Mouse (Mus musculus) hindbrain, embryonic 13.5 days (tissue): ENCODE measurements at regions not wholly inside any gene's neighbourhood (a gene's known extent, or its start where the extent isn't known, plus 50 kb on each side); places are given as distances from the start of the nearest gene placed in this dataset.
A peak's percentile ranks its signal among the peaks of the same experiment; 100 is the strongest.

Experiments
- ATAC-seq: fragments of 200-750 bp; cut with Nextera tagmentation; 2 replicates; pipeline ENCODE4 v1.8.0; 2017; ENCODE audit warnings: moderate TSS enrichment; ENCODE audit not compliant: low FRiP score
- H3K27ac ChIP-seq: fragments of 300-500 bp; sonication (generic); 2 replicates; pipeline ENCODE4 v1.5.1; 2015; ENCODE audit warnings: inconsistent platforms, mild to moderate bottlenecking, moderate library complexity
- H3K27me3 ChIP-seq: fragments of 300-500 bp; sonication (generic); 2 replicates; pipeline ENCODE4 v1.6.1; 2015; ENCODE audit warnings: mild to moderate bottlenecking, inconsistent platforms
- H3K36me3 ChIP-seq: fragments of 300-500 bp; sonication (generic); 2 replicates; pipeline ENCODE4 v1.6.1; 2015; ENCODE audit warnings: mild to moderate bottlenecking, inconsistent platforms
- H3K4me1 ChIP-seq: fragments of 300-500 bp; sonication (generic); replicated peaks from 2 replicates; pipeline ENCODE4 v1.6.1; 2015; ENCODE audit warnings: inconsistent platforms
- H3K4me2 ChIP-seq: fragments of 300-500 bp; sonication (generic); 2 replicates; pipeline ENCODE4 v1.6.1; 2015; ENCODE audit warnings: inconsistent platforms, mild to moderate bottlenecking, moderate library complexity
- H3K4me3 ChIP-seq: fragments of 300-500 bp; sonication (generic); 2 replicates; pipeline ENCODE4 v1.5.1; 2015; ENCODE audit warnings: mild to moderate bottlenecking, inconsistent platforms
- H3K9ac ChIP-seq: fragments of 300-500 bp; sonication (generic); 2 replicates; pipeline ENCODE4 v1.6.1; 2015; ENCODE audit warnings: mild to moderate bottlenecking, inconsistent platforms
- H3K9me3 ChIP-seq: fragments of 300-500 bp; sonication (generic); 2 replicates; pipeline ENCODE4 v1.6.1; 2016; ENCODE audit warnings: inconsistent platforms
- WGBS: fragments of 180-500 bp; shearing (Covaris S2); methylation state at CpG from one replicate; pipeline ENCODE4 v1.1.7; 2015; 5-methylcytosine and 5-hydroxymethylcytosine counted together

DNA sequence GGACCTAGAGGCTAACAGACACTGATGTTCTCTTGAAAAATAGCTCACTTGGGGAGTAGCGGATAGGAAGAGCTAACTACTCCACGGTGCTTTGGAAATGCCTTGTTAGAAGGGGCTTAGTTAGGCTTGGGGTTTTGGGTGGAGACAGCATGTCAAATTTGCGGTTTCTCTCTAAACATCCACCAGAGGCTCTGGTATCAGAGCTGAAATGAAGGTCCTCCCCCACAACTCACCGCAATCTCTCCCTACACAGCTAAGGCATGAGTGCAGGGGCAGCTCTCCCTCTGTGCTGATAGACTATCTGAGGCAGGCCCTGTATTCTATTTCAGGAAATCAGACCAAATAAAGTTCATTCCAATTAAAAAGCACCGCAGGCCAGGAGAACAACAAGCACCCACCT lies 259.1 kb upstream of the Prok2 start:
- Histone ChIP-seq H3K27me3 (peaks cover 69% of the 10 kb centered on the region), H3K4me2 (no peak overlapping the region), H3K9me3 (no peaks in the 10 kb centered on the region), H3K4me3 (no peak overlapping the region), H3K4me1 (peaks cover 14% of the 10 kb centered on the region), H3K36me3 (no peaks in the 10 kb centered on the region), H3K27ac (no peak overlapping the region), H3K9ac (0 out of 2 replicates have a peak overlapping the region, but pooled peaks have one; percentile 19)
- ATAC-seq = no peak
- 49% methylated on average over 5 of the region's 5 CpGs for WGBS

DNA sequence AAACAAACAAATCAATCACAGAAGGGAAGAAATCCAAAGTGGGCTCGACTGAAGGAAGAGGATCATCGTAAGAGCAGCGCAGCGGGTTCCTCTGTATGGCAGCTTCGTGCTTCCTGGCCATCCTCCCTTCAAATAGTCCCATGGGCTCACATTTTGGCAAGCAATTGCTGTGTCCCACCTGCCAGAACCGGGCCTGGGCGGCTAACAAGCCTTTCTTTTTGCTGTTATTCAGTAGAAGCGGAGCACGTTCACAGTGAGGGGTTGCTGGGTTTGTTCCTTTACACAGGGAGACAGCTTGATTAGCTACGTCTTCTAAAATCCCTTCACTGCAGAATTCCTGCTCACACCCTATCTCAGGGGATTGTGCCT lies 258.6 kb upstream of the Prok2 start:
- 0 out of 2 replicates have a peak overlapping the region, but pooled peaks have one; percentile 8 for H3K27ac ChIP-seq
- peak overlapping the region; percentile 19; the same call in 1 of the 2 replicates for H3K9ac ChIP-seq
- ATAC-seq = no peak
- no peak overlapping the region for H3K4me3 ChIP-seq
- no peak overlapping the region for H3K4me2 ChIP-seq
- peaks cover 69% of the 10 kb centered on the region for H3K27me3 ChIP-seq
- H3K36me3 ChIP-seq = no peaks in the 10 kb centered on the region
- no peaks in the 10 kb centered on the region for H3K9me3 ChIP-seq
- H3K4me1 ChIP-seq = peaks cover 14% of the 10 kb centered on the region
- 17% methylated on average over 10 of the region's 10 CpGs for WGBS

DNA sequence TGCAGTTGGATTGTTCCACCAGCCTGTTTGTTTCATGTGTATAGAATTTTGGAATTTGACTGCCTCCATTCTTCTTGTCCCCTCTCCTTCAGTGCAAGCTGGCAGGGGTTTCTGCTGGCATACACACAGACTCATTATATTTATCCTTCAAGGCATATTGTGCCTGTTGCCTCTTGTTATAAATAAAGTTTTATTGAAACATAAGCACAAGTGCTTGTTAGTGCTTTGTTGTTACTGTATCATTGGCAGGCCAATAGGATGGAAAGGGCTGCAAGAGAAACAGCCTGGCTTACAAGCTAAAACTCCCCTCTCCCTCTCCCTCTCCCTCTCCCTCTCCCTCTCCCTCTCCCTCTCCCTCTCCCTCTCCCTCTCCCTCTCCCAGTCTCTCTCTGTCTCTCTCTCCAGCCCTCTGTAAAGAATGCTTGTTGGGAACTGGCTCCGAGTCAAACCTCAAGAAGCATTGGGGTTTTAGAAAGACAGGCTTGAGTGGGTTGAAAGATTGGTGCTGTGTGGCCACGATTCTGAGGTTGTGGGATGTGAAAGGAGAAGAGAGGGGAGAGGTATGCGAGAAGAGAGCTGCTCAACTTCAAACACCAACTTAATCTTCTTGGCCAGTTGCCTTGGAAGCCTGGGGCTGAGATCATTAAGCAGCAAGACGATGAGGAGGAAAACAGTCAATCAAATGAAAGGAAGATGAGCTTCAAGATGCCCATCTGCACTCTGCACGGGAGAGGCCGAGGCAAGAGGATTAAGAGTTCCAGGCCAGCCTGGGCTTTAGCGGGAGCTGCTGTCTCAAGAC lies 258.1 kb upstream of the Prok2 start:
- Histone ChIP-seq H3K36me3 (no peaks in the 10 kb centered on the region), H3K27me3 (peaks cover 69% of the 10 kb centered on the region), H3K9me3 (no peaks in the 10 kb centered on the region), H3K27ac (no peak overlapping the region), H3K4me3 (no peak overlapping the region), H3K4me1 (peaks cover 20% of the 10 kb centered on the region), H3K4me2 (no peak overlapping the region), H3K9ac (peak overlapping the region; percentile 19; the same call in 1 of the 2 replicates)
- 23% methylated on average over 7 of the region's 7 CpGs for WGBS
- no peak for ATAC-seq

GRCm38 (mm10) chr6:99979614-99980013 lies 253.4 kb upstream of the Prok2 start:
- ATAC-seq = no peak
- peaks cover 41% of the 10 kb centered on the region for H3K27me3 ChIP-seq
- no peak overlapping the region for H3K4me2 ChIP-seq
- no peaks in the 10 kb centered on the region for H3K36me3 ChIP-seq
- no peaks in the 10 kb centered on the region for H3K9me3 ChIP-seq
- H3K27ac ChIP-seq = no peak overlapping the region
- 40% methylated on average over 5 of the region's 5 CpGs for WGBS
- no peak overlapping the region for H3K9ac ChIP-seq
- no peak overlapping the region for H3K4me3 ChIP-seq
- peaks cover 8% of the 10 kb centered on the region for H3K4me1 ChIP-seq

- WGBS = 71% methylated on average over 6 of the region's 6 CpGs
These were observed 252.1 kb upstream of the Prok2 start for GRCm38 (mm10) chr6:99978164-99978746.

DNA sequence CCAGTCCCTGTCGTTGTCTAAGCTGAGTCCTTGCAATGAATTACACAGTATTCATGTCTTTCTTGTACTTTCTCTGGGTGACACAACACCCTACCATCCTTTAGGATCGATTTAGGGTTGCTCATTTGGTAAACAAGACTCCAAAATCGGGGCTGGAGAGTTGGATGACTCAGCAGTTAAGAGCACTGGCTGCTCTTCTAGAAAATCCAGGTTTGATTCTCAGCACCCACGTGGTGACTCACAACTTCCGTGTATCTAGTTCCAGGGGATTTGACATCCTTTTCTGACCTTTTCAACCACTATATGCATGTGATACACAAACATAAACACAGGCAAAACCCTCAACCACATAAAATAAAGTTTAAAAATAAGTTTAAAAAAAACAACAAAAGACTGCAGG lies 250.0 kb upstream of the Prok2 start:
- H3K9me3 ChIP-seq = no peaks in the 10 kb centered on the region
- 80% methylated on average over 5 of the region's 5 CpGs for WGBS
- peaks cover 28% of the 10 kb centered on the region for H3K4me1 ChIP-seq
- no peak overlapping the region for H3K27ac ChIP-seq
- no peak overlapping the region for H3K4me3 ChIP-seq
- no peak overlapping the region for H3K9ac ChIP-seq
- H3K27me3 ChIP-seq = peaks cover 12% of the 10 kb centered on the region
- no peak for ATAC-seq
- H3K4me2 ChIP-seq = no peak overlapping the region
- no peaks in the 10 kb centered on the region for H3K36me3 ChIP-seq

More at GRCm38 (mm10) chr6:99978164-99978746, 252.1 kb upstream of the Prok2 start:
- Histone ChIP-seq H3K36me3 (no peaks in the 10 kb centered on the region), H3K4me2 (no peak overlapping the region), H3K9me3 (no peaks in the 10 kb centered on the region), H3K27me3 (peaks cover 28% of the 10 kb centered on the region), H3K4me3 (no peak overlapping the region), H3K4me1 (peaks cover 12% of the 10 kb centered on the region), H3K9ac (no peak overlapping the region), H3K27ac (no peak overlapping the region)
- no peak for ATAC-seq

GRCm38 (mm10) chr6:99975486-99975885 lies 249.3 kb upstream of the Prok2 start:
- WGBS = 84% methylated on average over 7 of the region's 7 CpGs
- no peaks in the 10 kb centered on the region for H3K36me3 ChIP-seq
- no peak overlapping the region for H3K27ac ChIP-seq
- H3K4me2 ChIP-seq = no peak overlapping the region
- ATAC-seq = no peak
- H3K9me3 ChIP-seq = no peaks in the 10 kb centered on the region
- no peak overlapping the region for H3K4me3 ChIP-seq
- H3K27me3 ChIP-seq = peaks cover 6% of the 10 kb centered on the region; the same call in 1 of the 2 replicates
- H3K4me1 ChIP-seq = peaks cover 35% of the 10 kb centered on the region
- H3K9ac ChIP-seq = no peak overlapping the region

- Histone ChIP-seq H3K4me3 (no peak overlapping the region), H3K27ac (no peak overlapping the region), H3K4me1 (peaks cover 34% of the 10 kb centered on the region), H3K27me3 (peaks cover 6% of the 10 kb centered on the region; the same call in 1 of the 2 replicates), H3K9me3 (no peaks in the 10 kb centered on the region), H3K4me2 (no peak overlapping the region), H3K9ac (no peak overlapping the region), H3K36me3 (no peaks in the 10 kb centered on the region)
- 86% methylated on average over 4 of the region's 4 CpGs for WGBS
- no peak for ATAC-seq
These were observed 248.3 kb upstream of the Prok2 start for GRCm38 (mm10) chr6:99974464-99974863.

DNA sequence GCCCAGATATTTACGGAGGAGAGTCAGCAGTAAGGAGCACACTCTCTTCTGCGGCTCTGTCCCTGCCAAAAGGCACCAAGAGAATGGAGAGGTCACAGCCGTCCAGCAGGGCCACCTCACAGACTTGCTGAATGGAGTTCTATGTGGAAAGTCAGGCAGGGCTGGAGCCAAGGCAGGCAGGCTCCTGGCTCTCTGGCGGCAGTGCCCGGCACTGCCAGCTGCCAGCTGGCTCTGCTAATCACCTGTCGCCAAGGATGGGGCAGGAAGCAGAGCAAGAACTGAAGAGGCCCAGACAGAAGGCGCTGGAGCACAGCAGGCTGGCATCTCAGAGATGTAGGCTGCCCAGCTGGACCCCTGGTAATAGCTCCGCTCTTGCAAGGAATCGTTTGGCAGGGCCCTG lies 245.2 kb upstream of the Prok2 start:
- 27% methylated on average over 9 of the region's 9 CpGs for WGBS

GRCm38 (mm10) chr6:99968889-99969288 lies 242.7 kb upstream of the Prok2 start:
- peak overlapping the region; percentile 48 for H3K27ac ChIP-seq
- no peak overlapping the region for H3K4me3 ChIP-seq
- 43% methylated on average over 5 of the region's 5 CpGs for WGBS
- peak; percentile 78 for ATAC-seq
- no peak overlapping the region; the same call in 1 of the 2 replicates for H3K4me2 ChIP-seq
- H3K36me3 ChIP-seq = no peaks in the 10 kb centered on the region
- H3K9ac ChIP-seq = no peak overlapping the region
- peaks cover 49% of the 10 kb centered on the region for H3K4me1 ChIP-seq
- H3K27me3 ChIP-seq = no peaks in the 10 kb centered on the region; the same call in 1 of the 2 replicates
- H3K9me3 ChIP-seq = no peaks in the 10 kb centered on the region

More for the DNA sequence above, 245.2 kb upstream of the Prok2 start:
- H3K4me1 ChIP-seq = peaks cover 42% of the 10 kb centered on the region
- H3K4me2 ChIP-seq = no peak overlapping the region
- H3K9me3 ChIP-seq = no peaks in the 10 kb centered on the region
- H3K27me3 ChIP-seq = no peaks in the 10 kb centered on the region; the same call in 1 of the 2 replicates
- no peaks in the 10 kb centered on the region for H3K36me3 ChIP-seq
- H3K27ac ChIP-seq = peak overlapping the region; percentile 44
- H3K9ac ChIP-seq = no peak overlapping the region; the same call in 1 of the 2 replicates
- no peak overlapping the region for H3K4me3 ChIP-seq
- ATAC-seq = peak; percentile 33; the same call in 1 of the 2 replicates

DNA sequence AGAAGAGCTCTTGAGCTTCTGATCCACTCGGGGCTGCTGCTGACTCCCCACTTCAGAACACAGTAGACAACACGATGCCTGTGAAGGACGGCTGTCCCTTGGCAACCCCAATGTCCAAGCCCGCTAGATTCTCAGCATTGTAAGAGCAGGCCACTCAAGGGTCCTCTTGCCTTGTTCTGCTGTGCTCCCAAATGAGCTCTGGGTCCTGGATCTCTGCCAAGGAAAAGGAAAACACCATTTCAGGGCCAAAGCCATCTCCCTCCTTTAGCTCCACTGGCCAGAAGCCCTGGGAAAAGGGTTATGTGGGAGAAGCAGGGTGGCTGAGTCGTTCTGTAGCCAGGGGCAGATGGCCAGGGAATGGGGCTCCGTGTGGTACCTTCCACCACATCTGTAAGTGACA lies 241.3 kb upstream of the Prok2 start:
- H3K36me3 ChIP-seq = no peaks in the 10 kb centered on the region

GRCm38 (mm10) chr6:99964540-99964939 lies 238.3 kb upstream of the Prok2 start:
- 33% methylated on average over 3 of the region's 3 CpGs for WGBS
- no peak overlapping the region for H3K9ac ChIP-seq
- H3K4me3 ChIP-seq = no peak overlapping the region
- H3K4me1 ChIP-seq = peaks cover 26% of the 10 kb centered on the region
- 0 out of 2 replicates have a peak, but pooled peaks cover 7% of the 10 kb centered on the region for H3K27me3 ChIP-seq
- no peaks in the 10 kb centered on the region for H3K36me3 ChIP-seq
- H3K27ac ChIP-seq = no peak overlapping the region
- no peaks in the 10 kb centered on the region for H3K9me3 ChIP-seq
- no peak for ATAC-seq
- no peak overlapping the region for H3K4me2 ChIP-seq

More for the DNA sequence above, 241.3 kb upstream of the Prok2 start:
- 75% methylated on average over 6 of the region's 6 CpGs for WGBS
- Histone ChIP-seq H3K4me1 (peaks cover 36% of the 10 kb centered on the region), H3K27ac (no peak overlapping the region), H3K4me3 (no peak overlapping the region), H3K9ac (no peak overlapping the region), H3K27me3 (no peaks in the 10 kb centered on the region; the same call in 1 of the 2 replicates), H3K4me2 (no peak overlapping the region), H3K9me3 (no peaks in the 10 kb centered on the region)
- ATAC-seq = no peak
